Mouse (Mus musculus) limb, embryonic 10.5 days (tissue): Measurements from ENCODE around the gene Gm17555. TPM values are rescaled to one million over a fixed set of nuclear protein-coding genes. Genes with fewer than 3 reads are reported as not detected.

ENCODE experiments used
- DNase-seq: peaks from one replicate; pipeline ENCODE4 v3.0.0-alpha.2; 2017; ENCODE audit warnings: low spot score
- H3K27ac ChIP-seq: fragments of 300-500 bp; sonication (generic); 2 replicates; pipeline ENCODE4 v1.5.1; 2016; ENCODE audit warnings: mild to moderate bottlenecking
- H3K27me3 ChIP-seq: fragments of 300-500 bp; sonication (generic); 2 replicates; pipeline ENCODE4 v1.6.1; 2016; ENCODE audit warnings: low read depth, mild to moderate bottlenecking; ENCODE audit not compliant: poor library complexity, severe bottlenecking
- H3K36me3 ChIP-seq: fragments of 300-500 bp; sonication (generic); 2 replicates; pipeline ENCODE4 v1.6.1; 2016; ENCODE audit warnings: mild to moderate bottlenecking, moderate library complexity
- H3K4me1 ChIP-seq: fragments of 300-500 bp; sonication (generic); 2 replicates; pipeline ENCODE4 v1.6.1; 2016
- H3K4me3 ChIP-seq: fragments of 300-500 bp; sonication (generic); 2 replicates; pipeline ENCODE4 v1.5.1; 2016; ENCODE audit warnings: mild to moderate bottlenecking, moderate library complexity
- H3K9me3 ChIP-seq: fragments of 300-500 bp; sonication (generic); replicated peaks from 2 replicates; pipeline ENCODE4 v1.6.1; 2016; ENCODE audit warnings: mild to moderate bottlenecking
- WGBS: fragments of 180-500 bp; shearing (Covaris S2); methylation state at CpG from one replicate; pipeline ENCODE4 v1.1.7; 2016; 5-methylcytosine and 5-hydroxymethylcytosine counted together
- polyA plus RNA-seq: library from polyadenylated mRNA; unstranded; fragments of >200 nt; fragmentation: Nextera tagmentation; extraction: Ambion mirVana; gene quantifications from 2 replicates; pipeline ENCODE4 v1.2.1, GENCODE M21; 2016

Gene Gm17555
- polyA plus RNA-seq, 1 experiment from 2014 or later = not detected

GRCm38 (mm10) chr2:126236905-126237304 is 22.0 kb downstream of the Gm17555 start:
- Histone ChIP-seq H3K27me3 (no peaks in the 10 kb centered on the region), H3K4me3 (no peak overlapping the region), H3K9me3 (no peaks in the 10 kb centered on the region), H3K4me1 (no peaks in the 10 kb centered on the region), H3K36me3 (no peaks in the 10 kb centered on the region), H3K27ac (no peak overlapping the region)
- 90% methylated on average over 4 of the region's 4 CpGs for WGBS
- no peak for DNase-seq

GRCm38 (mm10) chr2:126245446-126245845 is 30.5 kb downstream of the Gm17555 start:
- H3K27me3 ChIP-seq = no peaks in the 10 kb centered on the region
- H3K4me3 ChIP-seq = no peak overlapping the region
- no peaks in the 10 kb centered on the region for H3K9me3 ChIP-seq
- WGBS = 43% methylated on average over 2 of the region's 2 CpGs
- H3K36me3 ChIP-seq = no peaks in the 10 kb centered on the region
- H3K27ac ChIP-seq = no peak overlapping the region
- H3K4me1 ChIP-seq = no peaks in the 10 kb centered on the region
- DNase-seq = no peak

- no peak overlapping the region for H3K27ac ChIP-seq
- H3K4me3 ChIP-seq = no peak overlapping the region
- no peaks in the 10 kb centered on the region for H3K9me3 ChIP-seq
- H3K36me3 ChIP-seq = no peaks in the 10 kb centered on the region
- H3K4me1 ChIP-seq = no peaks in the 10 kb centered on the region
- no peaks in the 10 kb centered on the region for H3K27me3 ChIP-seq
- WGBS = 90% methylated on average over 2 of the region's 2 CpGs
- no peak for DNase-seq
These were observed 33.6 kb downstream of the Gm17555 start for GRCm38 (mm10) chr2:126248536-126248935.

GRCm38 (mm10) chr2:126252211-126252610 is 37.3 kb downstream of the Gm17555 start:
- no peak for DNase-seq
- Histone ChIP-seq H3K36me3 (no peaks in the 10 kb centered on the region), H3K4me3 (no peak overlapping the region), H3K4me1 (no peaks in the 10 kb centered on the region), H3K9me3 (no peaks in the 10 kb centered on the region), H3K27me3 (no peaks in the 10 kb centered on the region), H3K27ac (no peak overlapping the region)

Other genes with a start within 250 kb of the Gm17555 start
- gene Fgf7, start 180.4 kb upstream of the Gm17555 start, polyA plus RNA-seq = 0.51 TPM in 1 of 2 replicates, not detected in the other
- gene Fam227b, start 63.1 kb upstream of the Gm17555 start, polyA plus RNA-seq = not detected in 2 replicates
- 28.3 and 29.9 TPM in 2 replicates for gene Dtwd1, start 63.0 kb upstream of the Gm17555 start, polyA plus RNA-seq